Mouse (Mus musculus): ENCODE measurements around the gene Alg14.

DNA sequence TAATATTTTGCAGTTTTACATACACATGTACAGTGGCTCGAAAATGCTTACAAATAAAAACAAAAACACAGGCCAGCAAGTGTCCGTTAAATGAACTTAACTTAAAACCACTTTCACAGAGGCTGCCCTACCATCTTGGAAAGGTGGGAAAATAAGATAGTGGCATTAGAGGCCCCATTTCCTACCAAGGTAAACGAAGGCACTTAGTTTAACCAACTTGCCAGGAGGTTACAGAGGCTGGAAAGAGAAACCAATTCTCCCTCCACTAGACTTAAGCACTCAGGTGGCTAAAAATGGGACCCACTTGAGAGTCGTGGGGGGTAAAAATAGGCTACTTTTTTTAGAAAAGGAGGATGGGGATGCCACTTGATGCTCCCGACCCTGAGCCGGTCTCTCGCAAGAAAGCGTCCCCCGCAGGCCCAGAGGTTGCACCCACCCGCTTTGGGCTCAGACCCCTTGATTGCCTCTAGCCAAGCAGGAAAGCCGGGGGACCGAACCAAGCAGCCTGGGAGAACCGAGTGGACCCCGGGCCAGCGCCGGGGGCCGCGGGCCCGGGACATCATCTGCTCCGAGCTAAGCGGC is 29.5 kb upstream of the Alg14 start:
- TF ChIP-seq CTCF (IDR thresholded peaks at IDR 0.05; ENCODE audit: borderline replicate concordance, control insufficient read depth, extremely low read depth, insufficient read depth, low read length, poor library complexity) (no peak), POLR2A (IDR thresholded peaks at IDR 0.05; ENCODE audit: control insufficient read depth, extremely low read depth, insufficient read depth, low read length, poor library complexity) (no peak)
